Mouse (Mus musculus) MEL (cell line): ENCODE measurements at regions not wholly inside any gene's neighbourhood (a gene's known extent, or its start where the extent isn't known, plus 50 kb on each side); places are given as distances from the start of the nearest gene placed in this dataset.

ENCODE experiments used
- DNase-seq: peaks from one replicate; pipeline ENCODE4 v3.0.0; 2011; ENCODE audit warnings: low read depth, low spot score
- H3K27ac ChIP-seq: 2 replicates; pipeline ENCODE4 v1.5.1; 2012; ENCODE audit warnings: low read depth, mild to moderate bottlenecking, control low read depth, low read length, moderate library complexity; ENCODE audit not compliant: control insufficient read depth
- H3K27me3 ChIP-seq, 2 experiments: fragments of 150-350 bp in 1 of 2; sonication (generic) in 1 of 2; 2 replicates each; pipeline ENCODE4 v1.6.1; 2012; ENCODE audit warnings: low read length in 2 of 2, mild to moderate bottlenecking in 2 of 2, improper control_type of control experiment in 1 of 2, moderate library complexity in 1 of 2; ENCODE audit not compliant: insufficient read depth in 2 of 2, control insufficient read depth in 1 of 2
- H3K36me3 ChIP-seq, 2 experiments: 2 replicates each; pipeline ENCODE4 v1.6.1; 2012 to 2014; ENCODE audit warnings: low read length in 2 of 2, improper control_type of control experiment in 1 of 2, inconsistent platforms in 1 of 2, mild to moderate bottlenecking in 1 of 2; ENCODE audit not compliant: insufficient read depth in 2 of 2, control insufficient read depth in 1 of 2
- H3K4me1 ChIP-seq, 2 experiments: fragments of 150-350 bp in 1 of 2; sonication (generic) in 1 of 2; 2 replicates each; pipeline ENCODE4 v1.6.1; 2012; ENCODE audit warnings: low read length in 2 of 2, improper control_type of control experiment in 1 of 2, mild to moderate bottlenecking in 1 of 2; ENCODE audit not compliant: insufficient read depth in 2 of 2, control insufficient read depth in 1 of 2
- H3K4me3 ChIP-seq, 2 experiments: fragments of 150-350 bp in 1 of 2; sonication (generic) in 1 of 2; 2 replicates each; pipeline ENCODE4 v1.5.1; 2012; ENCODE audit warnings: low read depth in 2 of 2, low read length in 2 of 2, mild to moderate bottlenecking in 2 of 2, moderate library complexity in 2 of 2, control low read depth in 1 of 2, improper control_type of control experiment in 1 of 2; ENCODE audit not compliant: control insufficient read depth in 1 of 2, insufficient read depth in 1 of 2
- H3K79me2 ChIP-seq: 2 replicates; pipeline ENCODE4 v1.6.1; 2012; ENCODE audit warnings: mild to moderate bottlenecking, low read length, moderate library complexity; ENCODE audit not compliant: control insufficient read depth, poor library complexity, insufficient read depth
- H3K9ac ChIP-seq: 2 replicates; pipeline ENCODE4 v1.6.1; 2012; ENCODE audit warnings: low read depth, mild to moderate bottlenecking, control low read depth, low read length, moderate library complexity; ENCODE audit not compliant: control insufficient read depth, poor library complexity, severe bottlenecking
- H3K9me3 ChIP-seq: fragments of 150-350 bp; sonication (generic); replicated peaks from 2 replicates; pipeline ENCODE4 v1.6.1; 2012; ENCODE audit warnings: mild to moderate bottlenecking, low read length, improper control_type of control experiment, moderate library complexity; ENCODE audit not compliant: insufficient read depth
- BHLHE40 ChIP-seq: IDR thresholded peaks from 2 replicates; pipeline ENCODE4 v1.6.1; 2012; ENCODE audit warnings: low read depth, mild to moderate bottlenecking, inconsistent platforms, low read length, improper control_type of control experiment, borderline replicate concordance
- CHD1 ChIP-seq: IDR thresholded peaks from 2 replicates; pipeline ENCODE4 v1.6.1; 2012; ENCODE audit warnings: low read depth, mild to moderate bottlenecking, inconsistent platforms, low read length, improper control_type of control experiment
- CHD2 ChIP-seq: IDR thresholded peaks from 2 replicates; pipeline ENCODE4 v1.6.1; 2011; ENCODE audit warnings: low read length, improper control_type of control experiment
- E2F4 ChIP-seq: IDR thresholded peaks from 2 replicates; pipeline ENCODE4 v1.6.1; 2011; ENCODE audit warnings: low read depth, low read length, improper control_type of control experiment, borderline replicate concordance
- EP300 ChIP-seq, 2 experiments: IDR thresholded peaks; 2 replicates each; pipeline ENCODE4 v1.6.1; 2011; ENCODE audit warnings: improper control_type of control experiment in 2 of 2, low read length in 2 of 2, low read depth in 1 of 2, mild to moderate bottlenecking in 1 of 2
- GABPA ChIP-seq: IDR thresholded peaks from 2 replicates; pipeline ENCODE4 v1.6.1; 2012; ENCODE audit warnings: low read depth, mild to moderate bottlenecking, inconsistent platforms, low read length, improper control_type of control experiment, moderate library complexity
- GATA1 ChIP-seq: IDR thresholded peaks from 2 replicates; pipeline ENCODE4 v1.6.1; 2011; ENCODE audit warnings: low read depth, low read length, improper control_type of control experiment
- HCFC1 ChIP-seq: IDR thresholded peaks from 2 replicates; pipeline ENCODE4 v1.6.1; 2012; ENCODE audit warnings: low read depth, mild to moderate bottlenecking, inconsistent platforms, low read length, improper control_type of control experiment, moderate library complexity
- JUND ChIP-seq: IDR thresholded peaks from 2 replicates; pipeline ENCODE4 v1.6.1; 2011; ENCODE audit warnings: low read depth, mild to moderate bottlenecking, improper control_type of control experiment, low read length
- MAFK ChIP-seq: IDR thresholded peaks from 2 replicates; pipeline ENCODE4 v1.6.1; 2011; ENCODE audit warnings: low read depth, mild to moderate bottlenecking, low read length, improper control_type of control experiment, borderline replicate concordance
- MAZ ChIP-seq: IDR thresholded peaks from 2 replicates; pipeline ENCODE4 v1.6.1; 2012; ENCODE audit warnings: low read depth, mild to moderate bottlenecking, inconsistent platforms, low read length, improper control_type of control experiment
- MXI1 ChIP-seq: IDR thresholded peaks from 2 replicates; pipeline ENCODE4 v1.6.1; 2011; ENCODE audit warnings: mild to moderate bottlenecking, low read depth, low read length, improper control_type of control experiment
- MYB ChIP-seq: IDR thresholded peaks from 2 replicates; pipeline ENCODE4 v1.6.1; 2011; ENCODE audit warnings: mild to moderate bottlenecking, low read depth, low read length, improper control_type of control experiment
- MYC ChIP-seq: IDR thresholded peaks from 2 replicates; pipeline ENCODE4 v1.6.1; 2011; ENCODE audit warnings: low read depth, mild to moderate bottlenecking, low read length, improper control_type of control experiment, moderate library complexity
- NELFE ChIP-seq: IDR thresholded peaks from 2 replicates; pipeline ENCODE4 v1.6.1; 2011; ENCODE audit warnings: low read depth, low read length, improper control_type of control experiment
- RAD21 ChIP-seq: IDR thresholded peaks from 2 replicates; pipeline ENCODE4 v1.6.1; 2011; ENCODE audit warnings: mild to moderate bottlenecking, low read depth, low read length, improper control_type of control experiment
- RCOR1 ChIP-seq: IDR thresholded peaks from 2 replicates; pipeline ENCODE4 v1.6.1; 2012; ENCODE audit warnings: low read depth, mild to moderate bottlenecking, inconsistent platforms, low read length, improper control_type of control experiment
- SIN3A ChIP-seq: IDR thresholded peaks from 2 replicates; pipeline ENCODE4 v1.6.1; 2012; ENCODE audit warnings: low read length, improper control_type of control experiment, inconsistent platforms
- SMC3 ChIP-seq: IDR thresholded peaks from 2 replicates; pipeline ENCODE4 v1.6.1; 2011; ENCODE audit warnings: low read depth, low read length, improper control_type of control experiment
- TAL1 ChIP-seq: IDR thresholded peaks from 2 replicates; pipeline ENCODE4 v1.6.1; 2012; ENCODE audit warnings: mild to moderate bottlenecking, inconsistent platforms, low read length, moderate library complexity, mixed read lengths
- TCF12 ChIP-seq: IDR thresholded peaks from 2 replicates; pipeline ENCODE4 v1.6.1; 2014; ENCODE audit warnings: low read depth, mild to moderate bottlenecking, inconsistent platforms, low read length, improper control_type of control experiment, moderate library complexity
- USF1 ChIP-seq: IDR thresholded peaks from 2 replicates; pipeline ENCODE4 v1.6.1; 2014; ENCODE audit warnings: low read depth, mild to moderate bottlenecking, inconsistent platforms, low read length, improper control_type of control experiment, moderate library complexity
- USF2 ChIP-seq, 2 experiments: IDR thresholded peaks; 2 replicates each; pipeline ENCODE4 v1.6.1; 2011 to 2012; ENCODE audit warnings: improper control_type of control experiment in 2 of 2, low read length in 2 of 2, borderline replicate concordance in 1 of 2, inconsistent platforms in 1 of 2, low read depth in 1 of 2, mild to moderate bottlenecking in 1 of 2; ENCODE audit not compliant: insufficient read depth in 1 of 2
- ZNF384 ChIP-seq: IDR thresholded peaks from 2 replicates; pipeline ENCODE4 v1.6.1; 2012; ENCODE audit warnings: low read depth, mild to moderate bottlenecking, inconsistent platforms, low read length, improper control_type of control experiment

DNA sequence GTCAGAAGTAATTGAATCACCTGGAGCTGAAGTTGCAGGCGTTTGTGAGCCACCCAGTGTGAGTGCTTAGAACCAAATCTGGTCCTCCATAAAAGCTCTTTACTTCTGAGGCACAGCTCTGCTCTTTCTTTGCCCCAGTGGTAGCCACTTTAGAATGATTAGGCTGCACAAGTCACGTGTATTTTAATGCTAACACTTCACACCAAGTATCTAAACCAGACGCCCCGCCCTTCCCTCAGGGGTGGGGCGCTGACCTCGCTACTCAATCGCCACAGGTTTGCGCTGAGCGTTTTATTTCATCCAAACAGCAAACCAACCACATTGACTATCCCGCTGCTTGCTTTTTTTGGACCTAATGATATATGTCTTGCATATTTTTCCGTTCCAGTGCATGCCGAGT lies 76.4 kb upstream of the Fbxo11 start:
- Histone ChIP-seq H3K27me3 (no peaks in the 10 kb centered on the region), H3K9me3 (no peaks in the 10 kb centered on the region), H3K27ac (no peak overlapping the region), H3K9ac (no peak overlapping the region)
- no peak for TF ChIP-seq HCFC1
- no peak for TF ChIP-seq MAZ
- no peak for TF ChIP-seq USF1
- no peak for TF ChIP-seq MYC
- TF ChIP-seq GABPA: no peak
- TF ChIP-seq MYB: no peak
- no peak for TF ChIP-seq USF2 (IDR thresholded peaks at IDR 0.05; ENCODE audit: borderline replicate concordance in 1 of 2, insufficient read depth in 1 of 2, low read depth in 1 of 2, low read length in 2 of 2)
- no peak for TF ChIP-seq TAL1
- TF ChIP-seq RCOR1: no peak
- no peak for TF ChIP-seq MAFK
- TF ChIP-seq MXI1: no peak
- TF ChIP-seq RAD21: no peak
- no peak for TF ChIP-seq CHD1
- TF ChIP-seq ZNF384: no peak
- TF ChIP-seq NELFE: no peak
- TF ChIP-seq EP300 (IDR thresholded peaks at IDR 0.05; ENCODE audit: low read depth in 1 of 2, low read length in 2 of 2): no peak
- no peak for TF ChIP-seq SMC3
- TF ChIP-seq E2F4: no peak
- TF ChIP-seq GATA1: no peak
- TF ChIP-seq CHD2: no peak
- TF ChIP-seq, all 39 proteins: peak for 0
- Histone ChIP-seq H3K36me3 (no peaks in the 10 kb centered on the region), H3K4me3 (no peak overlapping the region), H3K79me2 (no peaks in the 10 kb centered on the region), H3K4me1 (no peaks in the 10 kb centered on the region)
- DNase-seq: no peak

DNA sequence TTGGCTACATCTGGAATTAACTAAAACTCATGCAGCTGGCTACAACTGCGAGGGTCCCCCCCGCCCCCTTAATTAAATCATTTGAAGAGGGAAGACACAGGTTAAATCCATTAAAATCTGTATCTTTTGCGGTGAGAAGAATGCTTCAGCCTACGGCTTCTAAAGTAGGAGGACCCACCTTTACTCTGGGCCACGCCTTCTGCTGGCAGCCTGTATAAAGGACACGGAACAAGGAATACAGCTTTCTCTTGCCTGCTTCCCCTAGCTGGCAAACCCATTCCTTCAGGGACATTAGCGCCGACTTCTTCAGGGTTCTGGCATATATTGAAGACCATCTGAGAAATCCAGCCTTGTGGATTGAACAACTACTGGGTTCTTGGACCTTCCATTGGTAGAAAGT lies 76.9 kb upstream of the Fbxo11 start:
- DNase-seq: no peak
- H3K79me2 ChIP-seq: no peaks in the 10 kb centered on the region
- no peak for TF ChIP-seq SIN3A
- no peak for TF ChIP-seq JUND
- TF ChIP-seq HCFC1: no peak
- TF ChIP-seq TCF12: no peak
- no peak for TF ChIP-seq BHLHE40
- no peaks in the 10 kb centered on the region for H3K36me3 ChIP-seq
- no peak overlapping the region for H3K27ac ChIP-seq
- H3K9me3 ChIP-seq: no peaks in the 10 kb centered on the region
- H3K4me1 ChIP-seq: no peaks in the 10 kb centered on the region
- H3K4me3 ChIP-seq: no peak overlapping the region
- no peak overlapping the region for H3K9ac ChIP-seq
- no peaks in the 10 kb centered on the region for H3K27me3 ChIP-seq
